Comparison of ENCODE assay signal across 17 mouse cellular contexts in genomic region chr6:21989081-21989480, GRCm38 (mm10). TPM values are rescaled to one million over a fixed set of nuclear protein-coding genes. Genes with fewer than 3 reads are reported as not detected.
A peak's percentile ranks its signal among the peaks of the same experiment; 100 is the strongest.
DNase-seq lines count a peak whose midpoint lies in the region; ATAC-seq and TF ChIP-seq lines count a peak whose summit lies in the region.
"Had no signal": no experiment of that assay in that cellular context is flagged by ENCODE, and none has a peak within 500 bp of the region (broad histone marks: within the 10 kb centered on the region; RNA-seq: fewer than 3 reads in every experiment).

No protein-coding gene starts in this region.

- no peaks in the 10 kb centered on the region for H3K36me3 ChIP-seq in kidney, embryonic 14.5 days (ENCODE audit: control insufficient read depth, insufficient read depth, low read length)
- no peaks in the 10 kb centered on the region for H3K36me3 ChIP-seq in embryonic facial prominence, embryonic 12.5 days
- no peaks in the 10 kb centered on the region for H3K36me3 ChIP-seq in limb, embryonic 11.5 days (ENCODE audit: control insufficient read depth, insufficient read depth, low read length)
- H3K36me3 ChIP-seq: neural tube, embryonic 13.5 days had no signal

- peak overlapping the region; percentile 62 for H3K4me3 ChIP-seq in kidney, embryonic 14.5 days (ENCODE audit: low read length)
- peak overlapping the region; percentile 54 for H3K4me3 ChIP-seq in embryonic facial prominence, embryonic 12.5 days
- H3K4me3 ChIP-seq in limb, embryonic 11.5 days (ENCODE audit: low read depth, low read length), result peak overlapping the region; percentile 54
- no peak overlapping the region for H3K4me3 ChIP-seq in cerebellum, adult 2 months (replicated peaks; ENCODE audit: insufficient read depth, low read depth, low read length)
- H3K4me3 ChIP-seq: erythroblast, embryonic 14.5 days; neural tube, embryonic 13.5 days had no signal

- peak overlapping the region; percentile 80; the same call in 1 of the 2 replicates for H3K9ac ChIP-seq in kidney, embryonic 14.5 days (ENCODE audit: low read depth, low read length)
- no peak overlapping the region for H3K9ac ChIP-seq in embryonic facial prominence, embryonic 12.5 days
- H3K9ac ChIP-seq in limb, embryonic 11.5 days (ENCODE audit: low read length), result peak overlapping the region; percentile 57
- H3K9ac ChIP-seq: neural tube, embryonic 13.5 days had no signal

- TF ChIP-seq CTCF in cerebellum, adult 2 months (IDR thresholded peaks at IDR 0.05; ENCODE audit: borderline replicate concordance, insufficient read depth, low read depth, low read length), result no peak

- H3K9me3 ChIP-seq in kidney, embryonic 14.5 days (ENCODE audit: control insufficient read depth, low read length), result no peaks in the 10 kb centered on the region
- H3K9me3 ChIP-seq in embryonic facial prominence, embryonic 12.5 days, result no peaks in the 10 kb centered on the region
- H3K9me3 ChIP-seq in limb, embryonic 11.5 days (ENCODE audit: control insufficient read depth, low read length), result no peaks in the 10 kb centered on the region
- H3K9me3 ChIP-seq: neural tube, embryonic 13.5 days had no signal

- no peak for ATAC-seq in kidney, embryonic 14.5 days (ENCODE audit: low FRiP score, low TSS enrichment)
- no peak for ATAC-seq in embryonic facial prominence, embryonic 12.5 days (ENCODE audit: insufficient number of reproducible peaks, insufficient read depth, low FRiP score, low TSS enrichment)
- ATAC-seq in limb, embryonic 11.5 days (ENCODE audit: insufficient number of reproducible peaks, low FRiP score, low TSS enrichment, low read depth), result no peak
- ATAC-seq: midbrain, embryonic 16.5 days; Patski had no signal

- no peaks in the 10 kb centered on the region for H3K27me3 ChIP-seq in kidney, embryonic 14.5 days (ENCODE audit: control insufficient read depth, insufficient read depth, low read length)
- H3K27me3 ChIP-seq in embryonic facial prominence, embryonic 12.5 days, result no peaks in the 10 kb centered on the region
- H3K27me3 ChIP-seq in limb, embryonic 11.5 days (ENCODE audit: control insufficient read depth, insufficient read depth, low read length), result no peaks in the 10 kb centered on the region
- H3K27me3 ChIP-seq in cerebellum, adult 2 months (ENCODE audit: control insufficient read depth, insufficient read depth, low read length), result no peaks in the 10 kb centered on the region; the same call in 1 of the 2 replicates
- H3K27me3 ChIP-seq: CH12.LX had no signal

- no peak overlapping the region; the same call in 1 of the 2 replicates for H3K27ac ChIP-seq in kidney, embryonic 14.5 days (ENCODE audit: low read depth, low read length)
- peak overlapping the region; percentile 84 for H3K27ac ChIP-seq in embryonic facial prominence, embryonic 12.5 days
- peak overlapping the region; percentile 77 for H3K27ac ChIP-seq in limb, embryonic 11.5 days (replicated peaks; ENCODE audit: low read depth, low read length)
- H3K27ac ChIP-seq in cerebellum, adult 2 months (ENCODE audit: insufficient read depth, low read length), result no peak overlapping the region
- H3K27ac ChIP-seq: macrophage; neural tube, embryonic 13.5 days had no signal

- H3K4me2 ChIP-seq in kidney, embryonic 14.5 days (replicated peaks; ENCODE audit: low read depth, low read length), result peak overlapping the region; percentile 59
- peak overlapping the region; percentile 76 for H3K4me2 ChIP-seq in embryonic facial prominence, embryonic 12.5 days (replicated peaks)
- peak overlapping the region; percentile 82 for H3K4me2 ChIP-seq in limb, embryonic 11.5 days (ENCODE audit: low read depth, severe bottlenecking)
- H3K4me2 ChIP-seq: neural tube, embryonic 13.5 days had no signal

- H3K4me1 ChIP-seq in kidney, embryonic 14.5 days (ENCODE audit: control insufficient read depth, insufficient read depth, low read length), result 0 out of 2 replicates have a peak, but pooled peaks cover 3% of the 10 kb centered on the region
- H3K4me1 ChIP-seq in embryonic facial prominence, embryonic 12.5 days, result no peaks in the 10 kb centered on the region
- 0 out of 2 replicates have a peak, but pooled peaks cover 3% of the 10 kb centered on the region for H3K4me1 ChIP-seq in limb, embryonic 11.5 days (ENCODE audit: control insufficient read depth, insufficient read depth, low read length)
- no peaks in the 10 kb centered on the region for H3K4me1 ChIP-seq in cerebellum, adult 2 months (ENCODE audit: control insufficient read depth, insufficient read depth, low read length)

- TF ChIP-seq POLR2A in cerebellum, adult 2 months (IDR thresholded peaks at IDR 0.05; ENCODE audit: borderline replicate concordance, insufficient read depth, low read length), result no peak

- no peak for DNase-seq in kidney, adult 18-20 months
- DNase-seq in adipocyte (ENCODE audit: low spot score), result peak; percentile 52
- no peak for DNase-seq in limb, embryonic 11.5 days (ENCODE audit: low spot score)
- no peak for DNase-seq in spleen, postnatal 4 days (ENCODE audit: low spot score in 2 of 2)
- DNase-seq in cerebellum, adult 2 months, result no peak
- DNase-seq in layer of hippocampus, adult 8-10 months (ENCODE audit: low spot score in 2 of 2), result no peak
- DNase-seq: cerebellum, postnatal 14 days; kidney, adult 8-10 months; thymus, adult 18-20 months had no signal

- 35% methylated on average over 4 of the region's 4 CpGs for WGBS in kidney, embryonic 14.5 days
- 31% methylated on average over 4 of the region's 4 CpGs for WGBS in embryonic facial prominence, embryonic 12.5 days
- WGBS in limb, embryonic 11.5 days, result 14% methylated on average over 4 of the region's 4 CpGs
- 88% methylated on average over 4 of the region's 4 CpGs for WGBS in cerebellum, adult 2 months

RNA-seq across cellular contexts. Expression of gene Cped1, which starts 3.4 kb away (rescaled TPM):
- 59.7 and 67.9 TPM in 2 replicates for polyA plus RNA-seq in kidney, embryonic 14.5 days (2014; fragmentation: Nextera tagmentation; extraction: Ambion mirVana)
- polyA plus RNA-seq in embryonic facial prominence, embryonic 12.5 days (2016; fragmentation: Nextera tagmentation; extraction: Ambion mirVana), result 34.7 and 35.9 TPM in 2 replicates
- 74.8 and 75.0 TPM in 2 replicates for polyA plus RNA-seq in limb, embryonic 11.5 days (2014; fragmentation: Nextera tagmentation; extraction: Ambion mirVana)
- 1.1 and 1.3 TPM in 2 replicates for polyA plus RNA-seq in cerebellum, adult 2 months (2012; rRNA removed)
- total RNA-seq in layer of hippocampus, adult 8-10 months (2022), result 1 to 10 TPM; 2.7 to 4.1 (median 3.1) TPM

RNA-seq across cellular contexts. Expression of gene Ing3, which starts 39.7 kb away (rescaled TPM):
- polyA plus RNA-seq in kidney, embryonic 14.5 days (2014; fragmentation: Nextera tagmentation; extraction: Ambion mirVana), result 57.9 and 63.6 TPM in 2 replicates
- 59.3 and 64.1 TPM in 2 replicates for polyA plus RNA-seq in embryonic facial prominence, embryonic 12.5 days (2016; fragmentation: Nextera tagmentation; extraction: Ambion mirVana)
- polyA plus RNA-seq in limb, embryonic 11.5 days (2014; fragmentation: Nextera tagmentation; extraction: Ambion mirVana), result 54.6 and 58.2 TPM in 2 replicates
- polyA plus RNA-seq in cerebellum, adult 2 months (2012; rRNA removed), result 19.3 and 21.1 TPM in 2 replicates
- total RNA-seq in layer of hippocampus, adult 8-10 months (2022), result 10 to 100 TPM; 21.2 to 27.5 (median 26.0) TPM

Comparison
In these comparisons a context has a peak if more than half of its experiments do, and no peak if none do; other contexts are left out.
1. H3K27ac ChIP-seq: peak in embryonic facial prominence, embryonic 12.5 days (single experiment) and limb, embryonic 11.5 days (single experiment); none in kidney, embryonic 14.5 days (single experiment) and cerebellum, adult 2 months (single experiment).
2. RNA of gene Cped1, which starts 3.4 kb away (polyA plus RNA-seq): 74.8 to 75.0 TPM in limb, embryonic 11.5 days, 59.7 to 67.9 TPM in kidney, embryonic 14.5 days and 34.7 to 35.9 TPM in embryonic facial prominence, embryonic 12.5 days; 1.1 to 1.3 TPM in cerebellum, adult 2 months; every median in the first group is over 10 times any median in the second.
3. Peak in every context shown above with its lines, with median percentiles within 50 percentile points of each other: H3K4me2 ChIP-seq.